Mouse (Mus musculus): ENCODE data around the gene Mrps12. TPM values are rescaled to one million over a fixed set of nuclear protein-coding genes. Genes with fewer than 3 reads are reported as not detected.

Gene Mrps12
- total and polyA plus RNA-seq, 2 experiments from 2014 or later, result 73.9 to 133 TPM

- Histone ChIP-seq H3K4me1 (ENCODE audit: control insufficient read depth, insufficient read depth) (no peaks in the 10 kb centered on the region; the same call in 1 of the 2 replicates), H3K9me3 (replicated peaks; ENCODE audit: control insufficient read depth, low read length) (no peaks in the 10 kb centered on the region), H3K4me3 (ENCODE audit: low read depth, low read length) (no peak overlapping the region), H3K27ac (ENCODE audit: low read depth) (no peak overlapping the region), H3K4me2 (ENCODE audit: low read depth, low read length) (no peak overlapping the region), H3K36me3 (replicated peaks; ENCODE audit: control insufficient read depth, insufficient read depth, low read length) (peaks cover 32% of the 10 kb centered on the region), H3K27me3 (ENCODE audit: control insufficient read depth, insufficient read depth, low read length) (no peaks in the 10 kb centered on the region), H3K9ac (replicated peaks; ENCODE audit: low read depth, low read length) (no peak overlapping the region)
- WGBS, result 98% methylated on average over 9 of the region's 9 CpGs
- ATAC-seq (ENCODE audit: insufficient read depth, low read depth) (no peak), DNase-seq (ENCODE audit: low spot score) (no peak)
- no peak for TF ChIP-seq CTCF (IDR thresholded peaks at IDR 0.05; ENCODE audit: low read depth)
These were observed 46.3 kb upstream of the Mrps12 start for GRCm38 (mm10) chr7:28787884-28788283.

DNA sequence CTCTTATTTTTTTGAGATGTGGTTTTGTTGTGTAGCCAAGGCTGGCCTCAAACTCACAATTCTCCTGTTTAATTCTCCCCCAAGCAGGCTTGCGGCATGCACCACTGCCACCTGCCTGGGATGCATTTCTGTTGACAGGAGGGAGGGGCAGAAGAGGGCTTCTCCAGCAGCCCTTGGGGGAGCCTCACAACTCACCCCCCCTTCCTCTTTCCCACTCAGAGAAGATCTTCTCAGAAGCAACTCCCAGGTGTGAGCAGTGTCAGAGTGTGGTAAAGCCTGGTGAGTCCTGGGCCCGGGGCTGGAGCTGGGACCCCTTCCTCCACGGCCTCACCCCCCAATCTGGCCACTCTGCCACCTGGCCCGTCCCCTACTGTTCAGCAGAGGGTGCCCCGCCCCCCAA, 43.5 kb upstream of the Mrps12 start:
- no peaks in the 10 kb centered on the region for H3K27me3 ChIP-seq (ENCODE audit: control insufficient read depth, insufficient read depth, low read length)
- no peak for DNase-seq (ENCODE audit: low spot score)
- no peak overlapping the region for H3K9ac ChIP-seq (replicated peaks; ENCODE audit: low read depth, low read length)
- no peaks in the 10 kb centered on the region; the same call in 1 of the 2 replicates for H3K4me1 ChIP-seq (ENCODE audit: control insufficient read depth, insufficient read depth)
- no peak overlapping the region for H3K27ac ChIP-seq (ENCODE audit: low read depth)
- TF ChIP-seq CTCF (IDR thresholded peaks at IDR 0.05; ENCODE audit: low read depth) (no peak), EP300 (IDR thresholded peaks at IDR 0.05; ENCODE audit: low read depth) (no peak)
- H3K4me3 ChIP-seq (ENCODE audit: low read depth, low read length), result no peak overlapping the region
- no peak for ATAC-seq (ENCODE audit: insufficient read depth, low read depth)
- H3K4me2 ChIP-seq (ENCODE audit: low read depth, low read length), result no peak overlapping the region
- H3K9me3 ChIP-seq (replicated peaks; ENCODE audit: control insufficient read depth, low read length), result no peaks in the 10 kb centered on the region
- peaks cover 38% of the 10 kb centered on the region for H3K36me3 ChIP-seq (replicated peaks; ENCODE audit: control insufficient read depth, insufficient read depth, low read length)
- WGBS, result 75% methylated on average over 5 of the region's 5 CpGs

- DNase-seq (ENCODE audit: low spot score), result no peak
- no peak overlapping the region for H3K9ac ChIP-seq (replicated peaks; ENCODE audit: low read depth, low read length)
- H3K4me2 ChIP-seq (ENCODE audit: low read depth, low read length), result no peak overlapping the region; the same call in 1 of the 2 replicates
- WGBS, result 86% methylated on average over 8 of the region's 8 CpGs
- no peaks in the 10 kb centered on the region for H3K27me3 ChIP-seq (ENCODE audit: control insufficient read depth, insufficient read depth, low read length)
- H3K4me3 ChIP-seq (ENCODE audit: low read depth, low read length), result no peak overlapping the region
- TF ChIP-seq EP300 (IDR thresholded peaks at IDR 0.05; ENCODE audit: low read depth) (no peak), CTCF (IDR thresholded peaks at IDR 0.05; ENCODE audit: low read depth) (no peak)
- no peaks in the 10 kb centered on the region for H3K9me3 ChIP-seq (replicated peaks; ENCODE audit: control insufficient read depth, low read length)
- H3K4me1 ChIP-seq (ENCODE audit: control insufficient read depth, insufficient read depth), result no peaks in the 10 kb centered on the region
- H3K36me3 ChIP-seq (replicated peaks; ENCODE audit: control insufficient read depth, insufficient read depth, low read length), result peaks cover 37% of the 10 kb centered on the region
- H3K27ac ChIP-seq (ENCODE audit: low read depth), result peak overlapping the region; percentile 56; the same call in 1 of the 2 replicates
- ATAC-seq (ENCODE audit: insufficient read depth, low read depth), result peak; percentile 14; the same call in 1 of the 2 replicates
These were observed 39.6 kb upstream of the Mrps12 start for GRCm38 (mm10) chr7:28781261-28781663.

DNA sequence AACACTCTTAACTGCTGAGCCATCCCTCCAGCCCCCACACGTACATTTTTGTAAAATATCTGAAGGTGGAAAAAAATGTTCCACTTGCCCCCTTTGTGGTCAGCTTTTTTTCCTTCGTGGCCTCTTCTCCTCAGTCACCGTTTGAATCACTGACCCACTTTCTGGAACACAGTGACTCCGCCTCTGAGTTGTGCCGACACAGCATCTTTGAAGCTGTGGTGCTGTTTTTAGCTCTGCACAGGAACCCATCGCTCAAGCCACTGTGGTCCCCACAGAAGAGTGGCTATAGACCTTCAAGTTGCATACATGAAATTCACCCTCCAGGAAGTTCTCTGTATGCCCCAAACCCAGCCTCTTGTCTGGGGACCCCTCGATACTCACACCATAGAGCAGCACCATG, 39.2 kb upstream of the Mrps12 start:
- DNase-seq (ENCODE audit: low spot score), result no peak
- H3K36me3 ChIP-seq (replicated peaks; ENCODE audit: control insufficient read depth, insufficient read depth, low read length), result peaks cover 36% of the 10 kb centered on the region
- H3K4me2 ChIP-seq (ENCODE audit: low read depth, low read length), result no peak overlapping the region; the same call in 1 of the 2 replicates
- no peaks in the 10 kb centered on the region for H3K27me3 ChIP-seq (ENCODE audit: control insufficient read depth, insufficient read depth, low read length)
- 51% methylated on average over 7 of the region's 7 CpGs for WGBS
- no peak overlapping the region for H3K4me3 ChIP-seq (ENCODE audit: low read depth, low read length)
- H3K9me3 ChIP-seq (replicated peaks; ENCODE audit: control insufficient read depth, low read length), result no peaks in the 10 kb centered on the region
- H3K9ac ChIP-seq (replicated peaks; ENCODE audit: low read depth, low read length), result no peak overlapping the region
- H3K4me1 ChIP-seq (ENCODE audit: control insufficient read depth, insufficient read depth), result no peaks in the 10 kb centered on the region
- ATAC-seq (ENCODE audit: insufficient read depth, low read depth), result no peak
- H3K27ac ChIP-seq (ENCODE audit: low read depth), result peak overlapping the region; percentile 56; the same call in 1 of the 2 replicates
- TF ChIP-seq EP300 (IDR thresholded peaks at IDR 0.05; ENCODE audit: low read depth), result no peak
- no peak for TF ChIP-seq CTCF (IDR thresholded peaks at IDR 0.05; ENCODE audit: low read depth)

- H3K9me3 ChIP-seq (replicated peaks; ENCODE audit: control insufficient read depth, low read length), result no peaks in the 10 kb centered on the region
- H3K27ac ChIP-seq (ENCODE audit: low read depth), result peak overlapping the region; percentile 56; the same call in 1 of the 2 replicates
- TF ChIP-seq EP300 (IDR thresholded peaks at IDR 0.05; ENCODE audit: low read depth) (no peak), CTCF (IDR thresholded peaks at IDR 0.05; ENCODE audit: low read depth) (peak; percentile 83)
- H3K4me3 ChIP-seq (ENCODE audit: low read depth, low read length), result no peak overlapping the region
- peak; percentile 85 for DNase-seq (ENCODE audit: low spot score)
- H3K27me3 ChIP-seq (ENCODE audit: control insufficient read depth, insufficient read depth, low read length), result no peaks in the 10 kb centered on the region
- H3K4me2 ChIP-seq (ENCODE audit: low read depth, low read length), result no peak overlapping the region
- ATAC-seq (ENCODE audit: insufficient read depth, low read depth), result peak; percentile 73
- H3K9ac ChIP-seq (replicated peaks; ENCODE audit: low read depth, low read length), result no peak overlapping the region
- peaks cover 29% of the 10 kb centered on the region for H3K36me3 ChIP-seq (replicated peaks; ENCODE audit: control insufficient read depth, insufficient read depth, low read length)
- WGBS, result 41% methylated on average over 6 of the region's 6 CpGs
- no peaks in the 10 kb centered on the region for H3K4me1 ChIP-seq (ENCODE audit: control insufficient read depth, insufficient read depth)
These were observed 38.5 kb upstream of the Mrps12 start for GRCm38 (mm10) chr7:28780067-28780658.

DNA sequence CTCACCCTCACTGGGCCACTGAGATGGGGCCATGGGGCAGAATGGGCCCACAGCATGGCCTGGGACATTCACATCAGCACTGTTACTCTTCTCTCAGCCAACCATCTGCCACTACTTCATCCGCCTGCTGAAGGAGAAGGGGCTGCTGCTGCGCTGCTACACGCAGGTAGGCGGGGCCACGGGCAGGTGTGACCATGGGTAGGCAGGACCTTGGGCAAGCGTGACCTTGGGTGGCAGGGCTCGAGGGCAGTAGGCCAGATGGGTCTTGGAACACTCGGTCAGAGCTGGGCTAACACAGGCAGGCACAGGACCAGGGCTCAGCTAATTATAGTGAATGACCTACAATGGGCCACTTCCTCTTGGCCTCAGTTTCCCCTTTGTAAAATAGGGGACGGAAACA, 37.2 kb upstream of the Mrps12 start:
- H3K9ac ChIP-seq (replicated peaks; ENCODE audit: low read depth, low read length), result no peak overlapping the region
- 83% methylated on average over 9 of the region's 9 CpGs for WGBS
- no peaks in the 10 kb centered on the region for H3K9me3 ChIP-seq (replicated peaks; ENCODE audit: control insufficient read depth, low read length)
- ATAC-seq (ENCODE audit: insufficient read depth, low read depth) (no peak), DNase-seq (ENCODE audit: low spot score) (no peak)
- no peak overlapping the region for H3K4me2 ChIP-seq (ENCODE audit: low read depth, low read length)
- no peak overlapping the region for H3K4me3 ChIP-seq (ENCODE audit: low read depth, low read length)
- H3K36me3 ChIP-seq (replicated peaks; ENCODE audit: control insufficient read depth, insufficient read depth, low read length), result peaks cover 24% of the 10 kb centered on the region
- no peak for TF ChIP-seq CTCF (IDR thresholded peaks at IDR 0.05; ENCODE audit: low read depth)
- TF ChIP-seq EP300 (IDR thresholded peaks at IDR 0.05; ENCODE audit: low read depth), result no peak
- no peaks in the 10 kb centered on the region for H3K27me3 ChIP-seq (ENCODE audit: control insufficient read depth, insufficient read depth, low read length)
- H3K4me1 ChIP-seq (ENCODE audit: control insufficient read depth, insufficient read depth), result no peaks in the 10 kb centered on the region
- H3K27ac ChIP-seq (ENCODE audit: low read depth), result no peak overlapping the region

All from heart, postnatal 0 days (tissue).